Mouse (Mus musculus) spleen, adult 2 months (tissue): ENCODE data around the gene Aadat. TPM values are rescaled to one million over a fixed set of nuclear protein-coding genes. Genes with fewer than 3 reads are reported as not detected.
"Not testable (repeated sequence)": the region's sequence is repeated elsewhere in the genome, so short reads cannot be mapped to it uniquely, and the experiment has no call there.

Experiments
- DNase-seq, 2 experiments: peaks; one replicate each; pipeline versions ENCODE4 v3.0.0 to v3.0.0-alpha.2; 2012 to 2021; ENCODE audit warnings: low spot score in 2 of 2, low read depth in 1 of 2
- H3K27ac ChIP-seq: fragments of 200-500 bp; 2 replicates; pipeline ENCODE4 v1.5.1; 2012; ENCODE audit warnings: low read length, inconsistent platforms; ENCODE audit not compliant: insufficient read depth
- H3K27me3 ChIP-seq: fragments of 200-500 bp; 2 replicates; pipeline ENCODE4 v1.6.1; 2012; ENCODE audit warnings: mild to moderate bottlenecking, moderate library complexity, low read length, inconsistent platforms; ENCODE audit not compliant: control insufficient read depth, insufficient read depth
- H3K36me3 ChIP-seq: fragments of 200-500 bp; 2 replicates; pipeline ENCODE4 v1.6.1; 2012; ENCODE audit warnings: mild to moderate bottlenecking, low read length, inconsistent platforms; ENCODE audit not compliant: control insufficient read depth, insufficient read depth
- H3K4me1 ChIP-seq: fragments of 200-500 bp; 2 replicates; pipeline ENCODE4 v1.6.1; 2011; ENCODE audit warnings: inconsistent platforms; ENCODE audit not compliant: control insufficient read depth, insufficient read depth, insufficient read length
- H3K4me3 ChIP-seq: fragments of 200-500 bp; 2 replicates; pipeline ENCODE4 v1.5.1; 2011; ENCODE audit warnings: mild to moderate bottlenecking, inconsistent platforms; ENCODE audit not compliant: insufficient read depth, insufficient read length; ENCODE audit errors: extremely low read depth
- CTCF ChIP-seq: fragments of 200-500 bp; IDR thresholded peaks from 2 replicates; pipeline ENCODE4 v1.5.1; 2011; ENCODE audit warnings: mild to moderate bottlenecking, inconsistent platforms; ENCODE audit not compliant: insufficient read depth, insufficient read length, insufficient replicate concordance; ENCODE audit errors: extremely low read depth
- POLR2A ChIP-seq: fragments of 200-500 bp; IDR thresholded peaks from 2 replicates; pipeline ENCODE4 v1.6.1; 2011; ENCODE audit warnings: low read depth, low read length, inconsistent platforms
- WGBS: fragments of 180-500 bp; shearing (Covaris S2); methylation state at CpG from one replicate; pipeline ENCODE4 v1.1.7; 2018; 5-methylcytosine and 5-hydroxymethylcytosine counted together
- polyA plus RNA-seq: library from polyadenylated mRNA; depleted of rRNA; stranded (reverse); fragments of >200 nt; gene quantifications from 2 replicates; pipeline ENCODE4 v1.2.3, GENCODE M21; 2012

The Aadat gene
- polyA plus RNA-seq, 1 experiment: 0.29 TPM

DNA sequence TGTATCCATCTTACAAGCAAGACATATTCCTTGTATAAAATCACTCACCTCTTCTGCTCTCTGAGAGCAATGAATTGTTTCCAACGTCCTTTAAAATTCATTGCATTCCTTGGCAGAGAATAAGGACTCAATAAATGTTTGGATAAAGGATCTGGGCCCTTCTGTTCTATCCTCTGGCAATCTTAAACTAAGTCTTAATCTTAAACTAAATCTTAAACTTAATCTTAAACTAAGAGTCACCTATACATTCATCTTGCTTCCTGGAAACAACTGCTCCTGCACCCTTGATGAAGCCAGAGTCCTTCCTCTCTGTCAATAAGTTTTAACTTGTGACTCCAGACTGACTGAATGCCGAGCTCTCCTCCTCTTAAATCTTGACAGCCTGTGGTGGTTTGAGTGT, 2.6 kb upstream of the Aadat start, which contains the start of gene Gm10283:
Gm10283 (minus strand) TSS at position 101 of the 400 bp plus-strand sequence.
- no peak for DNase-seq
- Histone ChIP-seq H3K4me3 (no peak within 1 kb of the TSS), H3K36me3 (no peaks in the 10 kb centered on the region), H3K4me1 (no peaks in the 10 kb centered on the region), H3K27me3 (no peaks in the 10 kb centered on the region), H3K27ac (no peak within 1 kb of the TSS)
- TF ChIP-seq POLR2A: no peak
- no peak for TF ChIP-seq CTCF
- WGBS: 58% methylated on average over 2 of the region's 2 CpGs

DNA sequence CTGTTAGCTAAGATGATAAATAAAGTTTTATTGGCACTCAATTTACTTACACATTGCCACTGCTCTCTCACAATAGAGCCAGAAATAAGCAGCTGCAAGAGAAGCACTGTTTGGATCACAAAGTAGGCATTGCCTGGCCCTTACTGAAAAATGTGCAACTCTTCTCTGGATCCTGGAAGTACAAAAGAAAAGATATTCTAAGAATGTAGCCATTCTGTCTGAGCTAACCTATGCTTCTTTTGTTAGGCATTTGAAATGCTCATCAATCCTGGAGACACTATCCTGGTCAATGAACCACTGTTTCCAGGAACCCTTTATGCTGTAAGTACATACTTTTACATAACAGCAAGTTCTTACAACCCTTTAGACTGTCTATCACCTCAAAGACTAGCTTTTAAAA, 12.6 kb downstream of the Aadat start:
- no peaks in the 10 kb centered on the region for H3K36me3 ChIP-seq
- no peak overlapping the region for H3K27ac ChIP-seq
- H3K4me3 ChIP-seq: no peak overlapping the region
- DNase-seq: no peak
- H3K4me1 ChIP-seq: no peaks in the 10 kb centered on the region
- no peaks in the 10 kb centered on the region for H3K27me3 ChIP-seq
- TF ChIP-seq POLR2A: no peak
- TF ChIP-seq CTCF: no peak

DNA sequence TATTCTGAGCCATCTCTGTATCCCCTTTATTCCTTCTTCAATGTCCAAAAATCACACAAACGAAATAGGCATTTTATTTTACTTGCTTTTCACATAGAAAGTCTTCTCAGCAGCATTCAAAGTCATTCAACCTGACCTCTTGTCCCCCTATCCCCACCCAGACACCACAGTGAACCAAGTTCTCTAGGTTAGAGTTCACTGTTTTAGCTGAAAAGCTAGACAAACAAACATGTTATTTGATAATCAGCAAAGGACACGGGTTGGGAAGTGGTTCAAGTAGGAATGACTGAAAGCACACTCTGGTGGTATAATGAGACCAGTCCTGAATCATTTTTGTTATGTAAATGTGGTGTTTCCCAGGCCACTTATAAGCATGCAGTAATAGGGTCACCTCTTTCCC, 29.2 kb downstream of the Aadat start:
- TF ChIP-seq CTCF (no peak), POLR2A (no peak)
- Histone ChIP-seq H3K27ac (no peak overlapping the region), H3K27me3 (no peaks in the 10 kb centered on the region), H3K36me3 (no peaks in the 10 kb centered on the region), H3K4me1 (no peaks in the 10 kb centered on the region), H3K4me3 (no peak overlapping the region)
- no peak for DNase-seq
- WGBS: 56% methylated on average over 2 of the region's 2 CpGs

DNA sequence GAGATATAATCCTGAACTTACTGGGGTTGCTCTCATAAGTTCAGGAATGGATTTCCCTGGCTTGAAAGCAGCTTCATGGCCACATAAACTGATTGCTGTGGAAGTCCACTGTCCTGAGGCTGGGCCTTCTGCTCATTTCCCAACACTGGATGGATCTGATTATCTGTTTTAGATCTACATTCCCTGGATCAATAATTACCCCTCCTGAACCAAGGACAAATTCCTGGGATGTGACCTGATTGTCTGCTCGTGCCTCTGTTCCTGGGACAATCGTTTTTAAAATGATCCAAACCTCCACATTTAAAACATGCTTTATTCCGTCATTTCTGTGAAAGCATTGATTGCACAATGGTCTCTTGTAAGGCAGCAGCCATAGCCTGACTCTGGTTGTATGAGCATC, 61.1 kb downstream of the Aadat start:
- 75% methylated on average over 3 of the region's 3 CpGs for WGBS
- TF ChIP-seq POLR2A: no peak
- no peak for TF ChIP-seq CTCF
- H3K27me3 ChIP-seq: no peaks in the 10 kb centered on the region
- DNase-seq: no peak
- no peak overlapping the region for H3K4me3 ChIP-seq
- H3K27ac ChIP-seq: no peak overlapping the region
- H3K4me1 ChIP-seq: no peaks in the 10 kb centered on the region
- no peaks in the 10 kb centered on the region for H3K36me3 ChIP-seq

DNA sequence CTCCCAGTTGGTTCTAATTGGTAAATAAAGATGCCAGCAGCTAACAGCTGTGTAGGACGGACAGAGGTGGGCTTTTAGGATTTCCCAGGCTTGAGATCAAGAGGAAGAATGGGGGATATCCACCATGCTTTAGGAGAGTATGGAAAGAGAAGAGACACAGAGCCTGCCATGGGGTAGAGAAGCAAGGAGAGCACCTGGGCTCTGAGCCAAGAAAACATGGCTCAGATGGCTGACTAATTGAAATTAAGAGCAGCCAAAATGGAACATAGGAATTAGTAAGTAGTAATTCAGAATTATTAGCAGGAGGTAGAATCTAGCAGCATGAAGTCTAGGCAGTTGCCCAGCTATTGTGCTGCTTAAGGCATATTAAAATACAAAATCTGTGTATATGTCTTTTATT, 71.5 kb downstream of the Aadat start:
- Histone ChIP-seq H3K36me3 (no peaks in the 10 kb centered on the region), H3K4me3 (no peak overlapping the region), H3K4me1 (no peaks in the 10 kb centered on the region), H3K27me3 (no peaks in the 10 kb centered on the region), H3K27ac (no peak overlapping the region)
- DNase-seq: no peak
- WGBS: 79% methylated on average over 1 of the region's 1 CpGs
- no peak for TF ChIP-seq POLR2A
- TF ChIP-seq CTCF: no peak

DNA sequence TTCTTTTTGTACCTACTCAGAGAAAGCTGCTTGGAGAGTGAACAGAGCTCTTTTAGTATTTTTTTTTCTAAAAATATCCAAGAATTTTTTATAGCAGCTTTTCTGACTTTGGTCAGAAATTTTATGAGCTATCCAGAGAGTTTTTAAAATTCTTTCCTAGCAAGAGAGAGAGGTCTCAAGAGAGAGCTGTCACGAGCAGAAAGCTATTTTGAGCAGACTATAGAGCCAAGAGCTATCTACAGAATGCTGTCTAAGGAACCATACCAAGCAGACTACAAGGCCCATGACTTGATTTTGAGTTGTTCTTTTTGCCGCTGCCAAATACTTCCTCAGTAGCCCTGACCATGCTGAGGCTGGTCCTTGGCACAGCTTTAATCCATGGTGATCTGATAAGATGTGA, 77.6 kb downstream of the Aadat start:
- no peak overlapping the region for H3K4me3 ChIP-seq
- no peaks in the 10 kb centered on the region for H3K4me1 ChIP-seq
- H3K27me3 ChIP-seq: no peaks in the 10 kb centered on the region
- TF ChIP-seq POLR2A (no peak), CTCF (no peak)
- 74% methylated on average over 2 of the region's 2 CpGs for WGBS
- no peaks in the 10 kb centered on the region for H3K36me3 ChIP-seq
- no peak for DNase-seq
- no peak overlapping the region for H3K27ac ChIP-seq

DNA sequence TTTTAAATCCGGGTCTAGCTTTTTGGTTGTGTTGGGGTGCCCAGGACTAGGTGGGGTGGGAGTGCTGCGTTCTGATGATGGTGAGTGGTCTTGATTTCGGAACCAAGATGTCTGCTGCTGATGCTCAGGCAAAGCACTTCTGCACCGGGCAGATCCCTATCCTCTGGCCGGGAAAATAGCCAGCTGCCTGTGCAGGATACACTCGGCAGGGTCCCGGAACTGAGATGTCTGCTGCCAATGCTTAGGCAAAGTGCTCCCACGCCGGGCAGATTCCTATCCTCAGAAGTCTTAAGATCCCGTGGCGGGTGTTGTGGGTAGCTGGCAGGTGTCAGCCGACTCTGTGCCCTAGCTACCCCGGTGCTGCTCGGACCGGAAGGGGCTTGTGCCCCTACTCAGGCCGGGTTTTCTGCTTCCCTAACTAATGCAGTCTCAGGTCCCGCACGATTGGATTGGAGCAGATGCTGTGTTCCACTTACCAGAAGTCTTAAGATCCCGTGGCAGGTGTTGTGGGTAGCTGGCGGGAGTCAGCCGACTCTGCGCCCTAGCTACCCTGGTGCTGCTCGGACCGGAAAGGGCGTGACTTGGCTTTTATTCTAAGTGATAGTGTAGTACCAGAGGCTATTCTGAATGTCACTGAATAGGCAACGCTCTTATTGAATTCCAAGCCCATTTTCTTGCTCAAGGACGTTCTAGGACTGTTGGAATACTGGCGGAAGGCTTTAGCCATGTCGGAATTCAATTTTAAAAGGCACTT, 85.8 kb downstream of the Aadat start:
- WGBS: 91% methylated on average over 29 of the region's 29 CpGs
- H3K4me3 ChIP-seq, H3K27ac ChIP-seq: not testable (repeated sequence)

More for the DNA sequence above, 85.8 kb downstream of the Aadat start:
- not testable (repeated sequence) for H3K36me3 ChIP-seq, H3K27me3 ChIP-seq, H3K4me1 ChIP-seq, DNase-seq
